Mouse (Mus musculus): Measurements from ENCODE around the gene Msgn1. TPM values are rescaled to one million over a fixed set of nuclear protein-coding genes. Genes with fewer than 3 reads are reported as not detected.
A peak's percentile ranks its signal among the peaks of the same experiment; 100 is the strongest.

Msgn1 gene
- total RNA-seq, 2 experiments from 2014 or later: not detected

GRCm38 (mm10) chr12:11202476-11202875 lies 6.3 kb downstream of the Msgn1 start:
- DNase-seq: no peak
- intact Hi-C loops (cut with DNase I): no loop called here

- intact Hi-C loops (cut with DNase I): no loop called here
- no peak for DNase-seq
Observed at GRCm38 (mm10) chr12:11200711-11201110, 8.1 kb downstream of the Msgn1 start.

- DNase-seq: no peak
- intact Hi-C loops (cut with DNase I): loop anchor here (5.0 to 10.0 kb wide), 4 partner anchors 69 to 946 kb away; partner anchors contain the start of genes Gen1 and Smc6
Observed at GRCm38 (mm10) chr12:11198551-11198950, 10.2 kb downstream of the Msgn1 start.

- intact Hi-C loops (cut with DNase I): loop anchor here (5.0 to 10.0 kb wide), 4 partner anchors 69 to 947 kb away; partner anchors contain the start of genes Gen1 and Smc6
- DNase-seq: no peak
Observed at GRCm38 (mm10) chr12:11198026-11198425, 10.7 kb downstream of the Msgn1 start.

- intact Hi-C loops (cut with DNase I): loop anchor here (5.0 to 10.0 kb wide), 4 partner anchors 70 to 948 kb away; partner anchors contain the start of genes Gen1 and Smc6
- DNase-seq: no peak
Observed at GRCm38 (mm10) chr12:11196830-11197229, 11.9 kb downstream of the Msgn1 start.

GRCm38 (mm10) chr12:11196142-11196597 lies 12.6 kb downstream of the Msgn1 start:
- DNase-seq: peak; percentile 85 to 91
- intact Hi-C loops (cut with DNase I): loop anchor here (5.0 to 10.0 kb wide), 4 partner anchors 71 to 949 kb away; partner anchors contain the start of genes Gen1 and Smc6

- no peak for DNase-seq
- intact Hi-C loops (cut with DNase I): loop anchor here (5.0 to 10.0 kb wide), 4 partner anchors 72 to 950 kb away; partner anchors contain the start of genes Gen1 and Smc6
Observed at GRCm38 (mm10) chr12:11195031-11195430, 13.7 kb downstream of the Msgn1 start.

GRCm38 (mm10) chr12:11178486-11179154 lies 30.2 kb downstream of the Msgn1 start:
- DNase-seq: peak; percentile 87 to 92
- intact Hi-C loops (cut with DNase I): loop anchor here (1.0 to 5.0 kb wide), 3 partner anchors 316 to 580 kb away; no protein-coding TSS in a partner anchor

- intact Hi-C loops (cut with DNase I): loop anchor here (1.0 to 5.0 kb wide), 3 partner anchors 315 to 579 kb away; no protein-coding TSS in a partner anchor
- DNase-seq: no peak
Observed at GRCm38 (mm10) chr12:11177408-11178394, 31.1 kb downstream of the Msgn1 start.

- intact Hi-C loops (cut with DNase I): no loop called here
- DNase-seq: no peak
Observed at GRCm38 (mm10) chr12:11158670-11159069, 50.1 kb downstream of the Msgn1 start.

Other genes starting within 250 kb of the Msgn1 start
- under 1 TPM; 0.22 to 0.33 TPM for gene Kcns3, start 57.9 kb downstream of the Msgn1 start, total RNA-seq (2021)
- gene Gen1, start 56.8 kb upstream of the Msgn1 start, total RNA-seq (2021): 1 to 10 TPM; 1.9 to 2.4 TPM
- gene Smc6, start 56.9 kb upstream of the Msgn1 start, total RNA-seq (2021): 10 to 100 TPM; 41.2 to 45.0 TPM
- gene Vsnl1, start 227.6 kb upstream of the Msgn1 start, total RNA-seq (2021): under 1 TPM; 0.29 to 0.81 TPM
- not detected for gene Rad51ap2, start 247.1 kb upstream of the Msgn1 start, total RNA-seq (2021)